Mouse (Mus musculus) midbrain, postnatal 0 days (tissue): ENCODE data around the gene Glp1r. TPM values are rescaled to one million over a fixed set of nuclear protein-coding genes. Genes with fewer than 3 reads are reported as not detected.

ENCODE experiments used
- ATAC-seq: fragments of 200-750 bp; cut with Nextera tagmentation; 2 replicates; pipeline ENCODE4 v1.8.0; 2017; ENCODE audit warnings: moderate number of reproducible peaks, mild to moderate bottlenecking, moderate TSS enrichment, moderate library complexity; ENCODE audit not compliant: low FRiP score
- DNase-seq: peaks from one replicate; pipeline ENCODE4 v3.0.0-alpha.2; 2015; ENCODE audit warnings: low spot score
- H3K27ac ChIP-seq: fragments of 300-500 bp; sonication (generic); 2 replicates; pipeline ENCODE4 v1.5.1; 2014; ENCODE audit warnings: low read depth, mild to moderate bottlenecking, low read length, mixed read lengths
- H3K27me3 ChIP-seq: fragments of 300-500 bp; sonication (generic); 2 replicates; pipeline ENCODE4 v1.6.1; 2014; ENCODE audit warnings: low read length, control low read depth, mixed read lengths; ENCODE audit not compliant: insufficient read depth
- H3K36me3 ChIP-seq: fragments of 300-500 bp; sonication (generic); 2 replicates; pipeline ENCODE4 v1.6.1; 2014; ENCODE audit warnings: low read length, control low read depth, mixed read lengths; ENCODE audit not compliant: insufficient read depth
- H3K4me1 ChIP-seq: fragments of 300-500 bp; sonication (generic); 2 replicates; pipeline ENCODE4 v1.6.1; 2014; ENCODE audit warnings: mild to moderate bottlenecking, control low read depth, antibody characterized with exemption, low read length, mixed read lengths; ENCODE audit not compliant: insufficient read depth
- H3K4me2 ChIP-seq: fragments of 300-500 bp; sonication (generic); 2 replicates; pipeline ENCODE4 v1.6.1; 2014; ENCODE audit warnings: low read depth, mild to moderate bottlenecking, low read length, mixed read lengths; ENCODE audit not compliant: poor library complexity, severe bottlenecking
- H3K4me3 ChIP-seq: fragments of 300-500 bp; sonication (generic); 2 replicates; pipeline ENCODE4 v1.5.1; 2014; ENCODE audit warnings: low read depth, mild to moderate bottlenecking, low read length, moderate library complexity
- H3K9ac ChIP-seq: fragments of 300-500 bp; sonication (generic); replicated peaks from 2 replicates; pipeline ENCODE4 v1.6.1; 2014; ENCODE audit warnings: mild to moderate bottlenecking, low read length, moderate library complexity, mixed read lengths; ENCODE audit not compliant: poor library complexity, severe bottlenecking
- H3K9me3 ChIP-seq: fragments of 300-500 bp; sonication (generic); 2 replicates; pipeline ENCODE4 v1.6.1; 2016; ENCODE audit warnings: low read length, control low read depth
- CTCF ChIP-seq: IDR thresholded peaks from 2 replicates; pipeline ENCODE4 v1.5.1; 2016; ENCODE audit warnings: antibody characterized with exemption, mild to moderate bottlenecking
- WGBS: fragments of 180-500 bp; shearing (Covaris S2); extraction: QIAGEN DNeasy Blood & Tissue Kit; methylation state at CpG from one replicate; pipeline ENCODE4 v1.1.7; 2014; 5-methylcytosine and 5-hydroxymethylcytosine counted together
- polyA plus RNA-seq: library from polyadenylated mRNA; unstranded; fragments of >200 nt; fragmentation: Nextera tagmentation; extraction: Ambion mirVana; gene quantifications from 2 replicates; pipeline ENCODE4 v1.2.1, GENCODE M21; 2015
- total RNA-seq: library from RNA; depleted of rRNA; stranded (reverse); fragments of >200 nt; gene quantifications from 2 replicates; pipeline ENCODE4 v1.2.3, GENCODE M21; 2014

Glp1r gene
- total and polyA plus RNA-seq, 2 experiments from 2014 or later, result 1.5 to 3.4 TPM

GRCm38 (mm10) chr17:30880391-30880790, 21.2 kb upstream of the Glp1r start:
- Histone ChIP-seq H3K9ac (no peak overlapping the region), H3K4me3 (no peak overlapping the region), H3K4me2 (no peak overlapping the region), H3K27me3 (no peaks in the 10 kb centered on the region), H3K27ac (no peak overlapping the region), H3K4me1 (0 out of 2 replicates have a peak, but pooled peaks cover 5% of the 10 kb centered on the region), H3K36me3 (no peaks in the 10 kb centered on the region), H3K9me3 (no peaks in the 10 kb centered on the region)
- WGBS, result 88% methylated on average over 3 of the region's 3 CpGs
- no peak for TF ChIP-seq CTCF
- DNase-seq (no peak), ATAC-seq (no peak)

- Histone ChIP-seq H3K4me2 (no peak overlapping the region), H3K27ac (no peak overlapping the region), H3K4me3 (no peak overlapping the region), H3K27me3 (no peaks in the 10 kb centered on the region), H3K9me3 (no peaks in the 10 kb centered on the region), H3K36me3 (no peaks in the 10 kb centered on the region), H3K9ac (no peak overlapping the region), H3K4me1 (0 out of 2 replicates have a peak, but pooled peaks cover 5% of the 10 kb centered on the region)
- DNase-seq (no peak), ATAC-seq (no peak)
- TF ChIP-seq CTCF, result no peak
- WGBS, result 67% methylated on average over 2 of the region's 2 CpGs
Measured at GRCm38 (mm10) chr17:30881001-30881400, 20.6 kb upstream of the Glp1r start.

- Histone ChIP-seq H3K4me3 (no peak overlapping the region), H3K4me2 (peak overlapping the region; percentile 20), H3K27me3 (no peaks in the 10 kb centered on the region), H3K4me1 (0 out of 2 replicates have a peak, but pooled peaks cover 5% of the 10 kb centered on the region), H3K9me3 (no peaks in the 10 kb centered on the region), H3K9ac (peak overlapping the region; percentile 36; the same call in 1 of the 2 replicates), H3K27ac (no peak overlapping the region), H3K36me3 (no peaks in the 10 kb centered on the region)
- WGBS, result 2% methylated on average over 6 of the region's 6 CpGs
- TF ChIP-seq CTCF, result no peak
- no peak for ATAC-seq
- no peak for DNase-seq
Measured at GRCm38 (mm10) chr17:30882206-30882605, 19.4 kb upstream of the Glp1r start.

GRCm38 (mm10) chr17:30883534-30883933, 18.1 kb upstream of the Glp1r start:
- no peak for ATAC-seq
- no peaks in the 10 kb centered on the region for H3K36me3 ChIP-seq
- H3K4me1 ChIP-seq, result 0 out of 2 replicates have a peak, but pooled peaks cover 5% of the 10 kb centered on the region
- H3K4me3 ChIP-seq, result no peak overlapping the region
- DNase-seq, result no peak
- H3K27ac ChIP-seq, result no peak overlapping the region
- WGBS, result 72% methylated on average over 8 of the region's 8 CpGs
- no peaks in the 10 kb centered on the region for H3K27me3 ChIP-seq
- no peak for TF ChIP-seq CTCF
- no peak overlapping the region for H3K9ac ChIP-seq
- no peaks in the 10 kb centered on the region for H3K9me3 ChIP-seq
- no peak overlapping the region for H3K4me2 ChIP-seq

- TF ChIP-seq CTCF, result no peak
- no peaks in the 10 kb centered on the region for H3K4me1 ChIP-seq
- no peak overlapping the region for H3K27ac ChIP-seq
- no peaks in the 10 kb centered on the region for H3K36me3 ChIP-seq
- H3K4me3 ChIP-seq, result no peak overlapping the region
- no peaks in the 10 kb centered on the region for H3K9me3 ChIP-seq
- no peak for DNase-seq
- ATAC-seq, result no peak
- no peak overlapping the region for H3K4me2 ChIP-seq
- H3K27me3 ChIP-seq, result no peaks in the 10 kb centered on the region
- 40% methylated on average over 1 of the region's 1 CpGs for WGBS
- H3K9ac ChIP-seq, result no peak overlapping the region
Measured at GRCm38 (mm10) chr17:30892086-30892485, 9.5 kb upstream of the Glp1r start.

GRCm38 (mm10) chr17:30892730-30893129, 8.9 kb upstream of the Glp1r start:
- no peak for ATAC-seq
- H3K4me1 ChIP-seq, result no peaks in the 10 kb centered on the region
- no peak overlapping the region for H3K4me2 ChIP-seq
- no peak overlapping the region for H3K4me3 ChIP-seq
- peak; percentile 57 for TF ChIP-seq CTCF
- 37% methylated on average over 2 of the region's 2 CpGs for WGBS
- H3K9me3 ChIP-seq, result no peaks in the 10 kb centered on the region
- no peaks in the 10 kb centered on the region for H3K27me3 ChIP-seq
- peak; percentile 40 for DNase-seq
- no peak overlapping the region for H3K9ac ChIP-seq
- H3K27ac ChIP-seq, result no peak overlapping the region
- H3K36me3 ChIP-seq, result no peaks in the 10 kb centered on the region
